Mouse (Mus musculus): ENCODE measurements at regions not wholly inside any gene's neighbourhood (a gene's known extent, or its start where the extent isn't known, plus 50 kb on each side); places are given as distances from the start of the nearest gene placed in this dataset.

DNA sequence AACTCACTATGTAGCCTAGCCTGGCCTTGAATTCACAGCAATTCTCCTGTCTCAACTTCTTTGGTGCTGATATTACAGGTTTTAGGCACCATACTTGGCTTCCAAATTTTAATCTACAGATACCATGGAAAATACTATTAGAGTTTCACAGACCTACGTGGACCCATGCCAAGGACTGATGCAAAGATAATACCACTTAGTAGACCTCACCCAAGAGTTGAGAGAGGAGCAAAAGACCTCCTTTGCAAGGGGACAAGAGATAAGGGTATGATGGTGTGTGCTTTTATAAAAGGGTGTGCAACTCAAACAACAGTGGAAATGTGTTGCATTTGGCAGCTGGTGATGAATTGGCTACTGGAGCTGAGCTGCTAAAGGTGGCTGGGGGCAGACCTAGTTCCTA, 358.6 kb upstream of the Diaph2 start:
- H3K27ac ChIP-seq: no peak overlapping the region
- ATAC-seq (no peak), DNase-seq (ENCODE audit: low spot score) (no peak)
- no peaks in the 10 kb centered on the region for H3K27me3 ChIP-seq (ENCODE audit: insufficient read depth, low read length)
- TF ChIP-seq CTCF (IDR thresholded peaks at IDR 0.05; ENCODE audit: low read depth): no peak
- 65% methylated on average over 1 of the region's 1 CpGs for WGBS
- no peaks in the 10 kb centered on the region for H3K9me3 ChIP-seq (ENCODE audit: low read length)
- H3K4me3 ChIP-seq (ENCODE audit: low read length): no peak overlapping the region
- no peaks in the 10 kb centered on the region for H3K36me3 ChIP-seq (ENCODE audit: insufficient read depth, low read length)
- no peak overlapping the region for H3K4me2 ChIP-seq (ENCODE audit: low read depth, low read length)
- H3K9ac ChIP-seq (replicated peaks; ENCODE audit: low read length): no peak overlapping the region
- H3K4me1 ChIP-seq (ENCODE audit: insufficient read depth, low read length): no peaks in the 10 kb centered on the region

DNA sequence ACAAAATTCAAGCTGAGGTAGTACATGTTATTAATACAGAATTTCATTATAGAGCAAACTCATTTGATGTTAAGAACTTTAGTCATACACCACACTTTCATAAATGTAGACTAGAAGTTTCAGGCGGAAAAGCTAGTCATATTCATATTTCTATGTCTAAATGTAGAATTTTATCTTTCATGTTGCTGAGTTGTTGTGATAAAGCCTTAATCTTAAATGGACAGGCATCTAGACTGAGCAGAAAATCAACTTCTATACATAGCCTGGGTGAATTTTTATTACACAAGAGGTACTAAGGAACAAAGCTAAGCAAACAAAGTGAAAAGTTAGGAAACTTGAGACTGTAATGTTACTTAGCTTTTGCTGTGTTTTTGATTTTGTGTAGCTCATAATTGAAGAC, 341.8 kb upstream of the Diaph2 start:
- Histone ChIP-seq H3K36me3 (ENCODE audit: insufficient read depth, low read length) (no peaks in the 10 kb centered on the region), H3K27me3 (ENCODE audit: insufficient read depth, low read length) (no peaks in the 10 kb centered on the region), H3K4me2 (ENCODE audit: low read depth, low read length) (no peak overlapping the region), H3K9ac (replicated peaks; ENCODE audit: low read length) (no peak overlapping the region), H3K27ac (no peak overlapping the region), H3K4me1 (ENCODE audit: insufficient read depth, low read length) (no peaks in the 10 kb centered on the region), H3K4me3 (ENCODE audit: low read length) (no peak overlapping the region), H3K9me3 (ENCODE audit: low read length) (no peaks in the 10 kb centered on the region)
- 85% methylated on average over 1 of the region's 1 CpGs for WGBS
- no peak for TF ChIP-seq CTCF (IDR thresholded peaks at IDR 0.05; ENCODE audit: low read depth)
- DNase-seq (ENCODE audit: low spot score): no peak
- ATAC-seq: no peak

DNA sequence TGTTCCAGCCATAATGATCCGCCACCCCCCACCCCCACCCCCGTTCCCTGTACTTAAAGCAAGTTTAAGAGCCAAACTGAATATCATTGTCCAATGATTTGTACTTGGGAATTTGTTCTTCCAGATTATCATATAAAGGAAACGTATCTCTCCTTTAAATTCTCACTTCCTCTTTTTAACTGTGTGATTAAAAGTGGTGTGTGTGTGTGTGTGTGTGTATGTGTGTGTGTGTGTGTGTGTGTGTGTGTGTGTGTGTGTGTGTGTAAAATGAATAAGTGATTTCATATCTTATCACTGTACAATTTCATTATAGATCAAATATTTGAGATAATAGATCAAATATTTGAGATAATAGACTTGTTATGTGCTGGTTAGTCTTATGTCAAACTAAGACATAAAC, 339.5 kb upstream of the Diaph2 start:
- Histone ChIP-seq H3K4me2 (ENCODE audit: low read depth, low read length) (no peak overlapping the region), H3K9ac (replicated peaks; ENCODE audit: low read length) (no peak overlapping the region), H3K4me3 (ENCODE audit: low read length) (no peak overlapping the region), H3K4me1 (ENCODE audit: insufficient read depth, low read length) (no peaks in the 10 kb centered on the region), H3K9me3 (ENCODE audit: low read length) (no peaks in the 10 kb centered on the region), H3K36me3 (ENCODE audit: insufficient read depth, low read length) (no peaks in the 10 kb centered on the region), H3K27me3 (ENCODE audit: insufficient read depth, low read length) (no peaks in the 10 kb centered on the region), H3K27ac (no peak overlapping the region)
- ATAC-seq (no peak), DNase-seq (ENCODE audit: low spot score) (no peak)
- no peak for TF ChIP-seq CTCF (IDR thresholded peaks at IDR 0.05; ENCODE audit: low read depth)
- WGBS: 84% methylated on average over 3 of the region's 3 CpGs

- WGBS: 60% methylated on average over 3 of the region's 3 CpGs
- no peak for TF ChIP-seq CTCF (IDR thresholded peaks at IDR 0.05; ENCODE audit: low read depth)
- ATAC-seq (no peak), DNase-seq (ENCODE audit: low spot score) (peak; percentile 10)
- Histone ChIP-seq H3K9ac (replicated peaks; ENCODE audit: low read length) (no peak overlapping the region), H3K4me2 (ENCODE audit: low read depth, low read length) (no peak overlapping the region), H3K4me3 (ENCODE audit: low read length) (no peak overlapping the region), H3K27me3 (ENCODE audit: insufficient read depth, low read length) (no peaks in the 10 kb centered on the region), H3K27ac (no peak overlapping the region), H3K9me3 (ENCODE audit: low read length) (no peaks in the 10 kb centered on the region), H3K4me1 (ENCODE audit: insufficient read depth, low read length) (no peaks in the 10 kb centered on the region), H3K36me3 (ENCODE audit: insufficient read depth, low read length) (no peaks in the 10 kb centered on the region)
Observed at GRCm38 (mm10) chrX:129412939-129413627, 336.5 kb upstream of the Diaph2 start.

DNA sequence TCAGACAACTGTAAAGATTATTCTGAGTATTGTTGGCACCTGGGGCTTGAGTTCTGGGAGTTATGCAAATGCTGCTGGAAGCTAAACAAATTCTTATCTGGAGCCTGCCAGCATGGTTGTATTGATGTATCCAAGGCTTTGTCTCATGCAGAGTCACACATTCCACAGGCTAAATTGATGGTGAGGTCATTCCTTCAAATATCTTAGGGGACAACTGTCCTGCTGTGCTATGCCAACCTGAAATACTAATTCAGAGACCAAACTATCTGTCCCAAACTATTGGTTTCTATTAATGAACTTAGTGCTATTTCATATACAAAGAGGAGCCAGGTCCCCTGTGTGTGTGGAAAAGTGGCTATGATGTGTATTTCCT, 335.9 kb upstream of the Diaph2 start:
- DNase-seq (ENCODE audit: low spot score) (no peak), ATAC-seq (no peak)
- H3K4me3 ChIP-seq (ENCODE audit: low read length): no peak overlapping the region
- no peak overlapping the region for H3K9ac ChIP-seq (replicated peaks; ENCODE audit: low read length)
- no peaks in the 10 kb centered on the region for H3K9me3 ChIP-seq (ENCODE audit: low read length)
- H3K36me3 ChIP-seq (ENCODE audit: insufficient read depth, low read length): no peaks in the 10 kb centered on the region
- no peak overlapping the region for H3K27ac ChIP-seq
- H3K27me3 ChIP-seq (ENCODE audit: insufficient read depth, low read length): no peaks in the 10 kb centered on the region
- H3K4me2 ChIP-seq (ENCODE audit: low read depth, low read length): no peak overlapping the region
- no peak for TF ChIP-seq CTCF (IDR thresholded peaks at IDR 0.05; ENCODE audit: low read depth)
- H3K4me1 ChIP-seq (ENCODE audit: insufficient read depth, low read length): no peaks in the 10 kb centered on the region

- 59% methylated on average over 4 of the region's 4 CpGs for WGBS
- no peaks in the 10 kb centered on the region for H3K4me1 ChIP-seq (ENCODE audit: insufficient read depth, low read length)
- H3K36me3 ChIP-seq (ENCODE audit: insufficient read depth, low read length): no peaks in the 10 kb centered on the region
- DNase-seq (ENCODE audit: low spot score): no peak
- H3K9me3 ChIP-seq (ENCODE audit: low read length): no peaks in the 10 kb centered on the region
- no peaks in the 10 kb centered on the region for H3K27me3 ChIP-seq (ENCODE audit: insufficient read depth, low read length)
- no peak for ATAC-seq
- H3K9ac ChIP-seq (replicated peaks; ENCODE audit: low read length): no peak overlapping the region
- TF ChIP-seq CTCF (IDR thresholded peaks at IDR 0.05; ENCODE audit: low read depth): no peak
- no peak overlapping the region for H3K4me2 ChIP-seq (ENCODE audit: low read depth, low read length)
- no peak overlapping the region for H3K4me3 ChIP-seq (ENCODE audit: low read length)
- H3K27ac ChIP-seq: no peak overlapping the region
Observed at GRCm38 (mm10) chrX:129415326-129415725, 334.2 kb upstream of the Diaph2 start.

GRCm38 (mm10) chrX:129448545-129448944, 301.0 kb upstream of the Diaph2 start:
- no peak for TF ChIP-seq CTCF (IDR thresholded peaks at IDR 0.05; ENCODE audit: low read depth)
- no peaks in the 10 kb centered on the region for H3K4me1 ChIP-seq (ENCODE audit: insufficient read depth, low read length)
- no peaks in the 10 kb centered on the region for H3K9me3 ChIP-seq (ENCODE audit: low read length)
- WGBS: 91% methylated on average over 6 of the region's 6 CpGs
- no peak overlapping the region for H3K4me2 ChIP-seq (ENCODE audit: low read depth, low read length)
- ATAC-seq (no peak), DNase-seq (ENCODE audit: low spot score) (no peak)
- no peaks in the 10 kb centered on the region for H3K36me3 ChIP-seq (ENCODE audit: insufficient read depth, low read length)
- H3K9ac ChIP-seq (replicated peaks; ENCODE audit: low read length): no peak overlapping the region
- no peak overlapping the region for H3K27ac ChIP-seq
- no peak overlapping the region for H3K4me3 ChIP-seq (ENCODE audit: low read length)
- no peaks in the 10 kb centered on the region for H3K27me3 ChIP-seq (ENCODE audit: insufficient read depth, low read length)
